Mouse (Mus musculus): Measurements from ENCODE around the gene Gm13030. TPM values are rescaled to one million over a fixed set of nuclear protein-coding genes. Genes with fewer than 3 reads are reported as not detected.

Gm13030 gene
- polyA plus RNA-seq, 1 experiment from 2014 or later = not detected

DNA sequence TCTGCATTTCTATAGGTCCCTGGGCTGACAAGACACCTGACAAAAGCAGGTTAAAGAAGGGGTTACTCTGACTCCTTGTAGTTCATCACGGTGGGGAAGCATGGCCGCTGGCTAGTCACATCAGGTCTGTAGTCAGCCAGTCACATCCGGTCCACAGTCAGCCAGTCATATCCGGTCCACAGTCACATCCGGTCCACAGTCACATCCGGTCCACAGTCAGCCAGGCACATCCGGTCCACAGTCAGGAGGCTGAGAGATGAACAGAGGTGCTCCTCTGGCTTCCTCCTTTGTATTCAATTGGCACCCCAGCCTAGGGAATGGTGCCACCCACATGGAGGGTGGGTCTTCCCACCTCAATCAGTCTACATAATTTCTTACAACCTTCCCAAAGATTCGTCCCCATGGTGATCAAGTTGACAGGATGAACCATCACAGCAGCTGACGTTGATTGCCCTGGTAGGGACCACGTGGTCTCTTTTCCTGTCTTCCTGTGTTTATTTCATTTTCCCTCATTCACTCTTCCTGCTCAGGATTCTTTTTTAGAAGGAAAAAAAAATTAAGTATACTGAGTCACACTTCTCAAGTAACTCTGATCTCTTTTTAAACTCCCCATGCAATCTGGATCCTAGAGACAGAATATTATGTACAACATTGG lies 10.3 kb downstream of the Gm13030 start, which contains the start of gene Pla2g5:
Gene Pla2g5 (minus strand): TSS at position 139 of the 655 bp plus-strand sequence.
- no peak within 1 kb of the TSS for H3K27ac ChIP-seq
- WGBS = 71% methylated on average over 10 of the region's 10 CpGs
- H3K4me1 ChIP-seq = peaks cover 5% of the 10 kb centered on the region; the same call in 1 of the 2 replicates
- no peak within 1 kb of the TSS for H3K4me3 ChIP-seq
- ATAC-seq (ENCODE audit: low FRiP score, low read depth) = no peak
- H3K27me3 ChIP-seq = no peaks in the 10 kb centered on the region
- H3K4me2 ChIP-seq (replicated peaks) = no peak within 1 kb of the TSS
- no peak within 1 kb of the TSS for H3K9ac ChIP-seq
- H3K9me3 ChIP-seq = no peaks in the 10 kb centered on the region
- H3K36me3 ChIP-seq = no peaks in the 10 kb centered on the region

GRCm38 (mm10) chr4:138859728-138860127 lies 14.0 kb downstream of the Gm13030 start:
- no peaks in the 10 kb centered on the region for H3K36me3 ChIP-seq
- 4% methylated on average over 13 of the region's 13 CpGs for WGBS
- peaks cover 5% of the 10 kb centered on the region; the same call in 1 of the 2 replicates for H3K4me1 ChIP-seq
- no peaks in the 10 kb centered on the region; the same call in 1 of the 2 replicates for H3K9me3 ChIP-seq
- ATAC-seq (ENCODE audit: low FRiP score, low read depth) = no peak; the same call in 1 of the 2 replicates
- peak overlapping the region; percentile 48 for H3K4me2 ChIP-seq (replicated peaks)
- H3K4me3 ChIP-seq = peak overlapping the region; percentile 26
- no peak overlapping the region for H3K9ac ChIP-seq
- H3K27ac ChIP-seq = no peak overlapping the region
- H3K27me3 ChIP-seq = no peaks in the 10 kb centered on the region

DNA sequence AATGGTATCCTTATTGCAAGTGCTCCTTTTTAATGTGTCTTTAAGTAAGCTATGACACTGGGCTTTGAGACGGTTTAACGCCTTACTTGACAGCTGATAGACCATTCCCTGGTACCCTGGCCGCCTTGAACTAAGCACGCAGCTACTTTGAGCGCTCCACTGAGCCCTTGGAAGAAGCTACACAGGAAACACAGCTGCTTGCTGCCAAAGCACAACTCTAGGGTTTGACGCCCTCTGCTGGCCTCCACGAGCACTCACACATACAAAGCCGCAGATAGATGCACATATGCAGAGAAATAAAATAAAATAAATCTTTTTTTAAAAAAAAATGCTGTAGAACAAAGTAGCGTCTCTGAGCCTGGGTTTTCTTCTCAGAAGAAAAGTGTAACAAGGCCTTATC lies 14.5 kb downstream of the Gm13030 start:
- H3K4me3 ChIP-seq = peak overlapping the region; percentile 26

DNA sequence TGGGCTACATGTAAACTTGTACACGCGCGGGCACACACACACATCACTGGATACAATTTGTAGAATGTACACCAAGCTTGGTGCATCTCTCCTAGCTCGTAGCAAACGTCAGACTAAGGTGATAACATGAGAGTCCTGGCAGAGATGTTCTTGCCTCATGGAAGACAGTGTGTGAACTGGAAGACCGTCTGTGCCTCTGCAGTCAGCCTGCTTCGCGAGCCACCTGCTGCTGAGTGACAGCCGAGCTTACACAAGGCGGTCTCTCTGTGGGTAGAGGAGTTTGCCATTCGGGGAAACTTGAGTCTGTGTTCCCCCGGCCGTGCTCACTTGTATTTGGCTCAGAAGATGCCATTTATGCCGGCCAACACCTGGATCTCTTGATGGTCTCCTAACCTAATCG lies 15.3 kb downstream of the Gm13030 start:
- Histone ChIP-seq H3K4me3 (no peak overlapping the region), H3K36me3 (no peaks in the 10 kb centered on the region), H3K4me1 (peaks cover 5% of the 10 kb centered on the region; the same call in 1 of the 2 replicates), H3K27ac (no peak overlapping the region), H3K9me3 (no peaks in the 10 kb centered on the region; the same call in 1 of the 2 replicates), H3K27me3 (no peaks in the 10 kb centered on the region), H3K4me2 (replicated peaks) (no peak overlapping the region), H3K9ac (no peak overlapping the region)
- WGBS = 81% methylated on average over 15 of the region's 15 CpGs
- ATAC-seq (ENCODE audit: low FRiP score, low read depth) = no peak

More for the DNA sequence above, 14.5 kb downstream of the Gm13030 start:
- Histone ChIP-seq H3K4me2 (replicated peaks) (peak overlapping the region; percentile 48), H3K27me3 (no peaks in the 10 kb centered on the region), H3K9ac (no peak overlapping the region), H3K36me3 (no peaks in the 10 kb centered on the region), H3K27ac (no peak overlapping the region), H3K9me3 (no peaks in the 10 kb centered on the region; the same call in 1 of the 2 replicates), H3K4me1 (peaks cover 5% of the 10 kb centered on the region; the same call in 1 of the 2 replicates)
- no peak for ATAC-seq (ENCODE audit: low FRiP score, low read depth)
- 23% methylated on average over 9 of the region's 9 CpGs for WGBS

- H3K27me3 ChIP-seq = no peaks in the 10 kb centered on the region
- H3K36me3 ChIP-seq = no peaks in the 10 kb centered on the region
- H3K4me3 ChIP-seq = no peak overlapping the region
- H3K4me2 ChIP-seq (replicated peaks) = no peak overlapping the region
- no peak for ATAC-seq (ENCODE audit: low FRiP score, low read depth)
- H3K9ac ChIP-seq = no peak overlapping the region
- WGBS = 84% methylated on average over 10 of the region's 10 CpGs
- no peaks in the 10 kb centered on the region; the same call in 1 of the 2 replicates for H3K9me3 ChIP-seq
- no peak overlapping the region for H3K27ac ChIP-seq
- peaks cover 5% of the 10 kb centered on the region; the same call in 1 of the 2 replicates for H3K4me1 ChIP-seq
Observed at GRCm38 (mm10) chr4:138857576-138857975, 16.2 kb downstream of the Gm13030 start.

DNA sequence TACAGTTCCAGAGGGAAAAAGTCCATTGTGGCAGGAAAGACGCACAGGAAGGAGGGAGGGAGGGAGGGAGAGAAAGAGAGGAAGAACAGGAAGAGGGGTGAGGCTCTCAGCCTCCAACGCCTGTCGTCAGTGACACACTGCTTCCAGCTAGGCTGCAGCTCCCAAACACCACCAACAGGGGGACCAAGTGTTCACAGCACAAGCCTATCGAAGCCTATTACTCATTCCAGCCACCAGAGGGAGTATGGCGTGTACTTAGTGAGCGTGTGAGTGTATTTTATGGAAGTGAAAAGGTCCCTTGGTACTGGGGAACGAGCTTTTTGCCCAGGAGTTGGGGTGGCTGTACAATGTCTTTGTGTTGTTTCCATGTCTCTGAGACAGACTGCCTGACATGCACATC lies 17.3 kb downstream of the Gm13030 start:
- Histone ChIP-seq H3K36me3 (no peaks in the 10 kb centered on the region), H3K4me1 (peaks cover 5% of the 10 kb centered on the region; the same call in 1 of the 2 replicates), H3K4me2 (replicated peaks) (no peak overlapping the region), H3K4me3 (no peak overlapping the region), H3K9ac (no peak overlapping the region), H3K9me3 (no peaks in the 10 kb centered on the region; the same call in 1 of the 2 replicates), H3K27me3 (no peaks in the 10 kb centered on the region), H3K27ac (no peak overlapping the region)
- 33% methylated on average over 7 of the region's 7 CpGs for WGBS
- no peak for ATAC-seq (ENCODE audit: low FRiP score, low read depth)

GRCm38 (mm10) chr4:138855092-138855632 lies 18.6 kb downstream of the Gm13030 start:
- 83% methylated on average over 9 of the region's 9 CpGs for WGBS
- H3K27ac ChIP-seq = no peak overlapping the region
- H3K4me1 ChIP-seq = peaks cover 5% of the 10 kb centered on the region; the same call in 1 of the 2 replicates
- H3K36me3 ChIP-seq = no peaks in the 10 kb centered on the region
- no peak overlapping the region for H3K4me3 ChIP-seq
- H3K4me2 ChIP-seq (replicated peaks) = no peak overlapping the region
- no peaks in the 10 kb centered on the region; the same call in 1 of the 2 replicates for H3K9me3 ChIP-seq
- no peaks in the 10 kb centered on the region for H3K27me3 ChIP-seq
- H3K9ac ChIP-seq = no peak overlapping the region
- ATAC-seq (ENCODE audit: low FRiP score, low read depth) = no peak

GRCm38 (mm10) chr4:138852961-138853360 lies 20.8 kb downstream of the Gm13030 start:
- Histone ChIP-seq H3K4me1 (no peaks in the 10 kb centered on the region), H3K9ac (no peak overlapping the region), H3K4me2 (replicated peaks) (no peak overlapping the region), H3K36me3 (no peaks in the 10 kb centered on the region), H3K27me3 (no peaks in the 10 kb centered on the region), H3K27ac (no peak overlapping the region), H3K9me3 (no peaks in the 10 kb centered on the region; the same call in 1 of the 2 replicates), H3K4me3 (no peak overlapping the region)
- ATAC-seq (ENCODE audit: low FRiP score, low read depth) = no peak
- 61% methylated on average over 6 of the region's 6 CpGs for WGBS

- H3K27ac ChIP-seq = no peak overlapping the region
- H3K27me3 ChIP-seq = no peaks in the 10 kb centered on the region
- H3K4me1 ChIP-seq = no peaks in the 10 kb centered on the region
- ATAC-seq (ENCODE audit: low FRiP score, low read depth) = no peak
- H3K9ac ChIP-seq = no peak overlapping the region
- WGBS = 6% methylated on average over 4 of the region's 4 CpGs
- H3K36me3 ChIP-seq = no peaks in the 10 kb centered on the region
- H3K4me2 ChIP-seq (replicated peaks) = no peak overlapping the region
- H3K4me3 ChIP-seq = no peak overlapping the region
- no peaks in the 10 kb centered on the region for H3K9me3 ChIP-seq
Observed at GRCm38 (mm10) chr4:138851463-138851862, 22.3 kb downstream of the Gm13030 start.

- H3K27ac ChIP-seq = no peak overlapping the region
- no peak for ATAC-seq (ENCODE audit: low FRiP score, low read depth)
- peaks cover 18% of the 10 kb centered on the region for H3K9me3 ChIP-seq
- H3K36me3 ChIP-seq = no peaks in the 10 kb centered on the region
- no peak overlapping the region for H3K4me2 ChIP-seq (replicated peaks)
- WGBS = 84% methylated on average over 7 of the region's 7 CpGs
- no peak overlapping the region for H3K4me3 ChIP-seq
- no peaks in the 10 kb centered on the region for H3K4me1 ChIP-seq
- no peak overlapping the region for H3K9ac ChIP-seq
- no peaks in the 10 kb centered on the region for H3K27me3 ChIP-seq
Observed at GRCm38 (mm10) chr4:138841386-138841785, 32.4 kb downstream of the Gm13030 start.

- no peak for ATAC-seq (ENCODE audit: low FRiP score, low read depth)
- Histone ChIP-seq H3K27me3 (no peaks in the 10 kb centered on the region), H3K4me3 (no peak overlapping the region), H3K4me2 (replicated peaks) (no peak overlapping the region), H3K9me3 (peaks cover 18% of the 10 kb centered on the region), H3K4me1 (no peaks in the 10 kb centered on the region), H3K36me3 (no peaks in the 10 kb centered on the region), H3K27ac (no peak overlapping the region), H3K9ac (no peak overlapping the region)
- 83% methylated on average over 8 of the region's 8 CpGs for WGBS
Observed at GRCm38 (mm10) chr4:138840726-138841125, 33.0 kb downstream of the Gm13030 start.

DNA sequence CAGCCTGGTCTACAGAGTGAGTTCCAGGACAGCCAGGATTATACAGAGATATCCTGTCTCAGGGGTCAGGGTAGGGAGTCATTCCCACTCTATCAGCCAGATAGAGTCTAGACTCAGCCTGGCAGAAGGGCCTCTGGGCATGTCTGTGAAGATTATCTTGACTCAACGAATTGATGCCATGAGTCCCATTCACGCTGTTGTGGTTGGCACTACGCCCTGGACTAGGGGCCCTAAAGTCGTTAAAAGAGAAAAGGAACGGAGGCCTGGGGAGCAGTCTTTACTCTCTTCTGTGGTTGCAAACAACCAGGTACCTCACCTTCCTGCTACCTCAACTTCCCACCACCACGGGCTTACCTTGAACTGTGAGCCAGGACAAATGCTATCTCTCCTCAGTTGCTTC lies 34.0 kb downstream of the Gm13030 start:
- no peak overlapping the region for H3K4me2 ChIP-seq (replicated peaks)
- H3K27me3 ChIP-seq = no peaks in the 10 kb centered on the region
- H3K27ac ChIP-seq = no peak overlapping the region
- WGBS = 68% methylated on average over 6 of the region's 6 CpGs
- no peak for ATAC-seq (ENCODE audit: low FRiP score, low read depth)
- H3K9ac ChIP-seq = no peak overlapping the region
- no peaks in the 10 kb centered on the region for H3K36me3 ChIP-seq
- no peak overlapping the region for H3K4me3 ChIP-seq
- no peaks in the 10 kb centered on the region for H3K4me1 ChIP-seq
- H3K9me3 ChIP-seq = peaks cover 14% of the 10 kb centered on the region
